Mouse (Mus musculus) neutrophil, adult 59 days (primary cell): ENCODE measurements around the gene Kbtbd6. TPM values are rescaled to one million over a fixed set of nuclear protein-coding genes. Genes with fewer than 3 reads are reported as not detected.

Source experiments
- total RNA-seq, 2 experiments: library from RNA; stranded (reverse); gene quantifications; 1 replicate in 1 of 2; 2 replicates in 1 of 2; pipeline ENCODE4 v1.2.4; 2023

Kbtbd6 gene
- 1 to 10 TPM; 3.6 TPM for total RNA-seq

GRCm38 (mm10) chr14:79451681-79452590 is at the start of gene Kbtbd6:
Kbtbd6 (plus strand) TSS chr14:79451835.

GRCm38 (mm10) chr14:79425979-79426729 is 25.5 kb upstream of the Kbtbd6 start, which contains the start of gene Kbtbd7:
Kbtbd7 (plus strand) TSS chr14:79426511.

GRCm38 (mm10) chr14:79480624-79481338 is 29.1 kb downstream of the Kbtbd6 start, which contains the start of gene Elf1:
Elf1 (plus strand) TSS chr14:79481194.

GRCm38 (mm10) chr14:79481339-79482151 is 29.9 kb downstream of the Kbtbd6 start, which contains the start of gene Wbp4:
Wbp4 (minus strand) TSS chr14:79481520.

Other genes starting within 250 kb of the Kbtbd6 start
- gene Zfp957, start 204.5 kb upstream of the Kbtbd6 start, total RNA-seq: not detected
- gene Rgcc, start 150.2 kb upstream of the Kbtbd6 start, total RNA-seq: 10 to 100 TPM; 51.3 to 58.6 TPM
- 10 to 100 TPM; 28.6 to 33.6 TPM for gene Naa16, start 61.1 kb upstream of the Kbtbd6 start, total RNA-seq
- 1 to 10 TPM; 1.8 to 3.5 TPM for gene Mtrf1, start 54.1 kb upstream of the Kbtbd6 start, total RNA-seq
- gene Kbtbd7, start 25.3 kb upstream of the Kbtbd6 start, total RNA-seq: 10 to 100 TPM; 32.1 to 32.9 TPM
- 10 to 100 TPM; 56.8 to 64.4 TPM for gene Elf1, start 29.4 kb downstream of the Kbtbd6 start, total RNA-seq
- gene Wbp4, start 29.7 kb downstream of the Kbtbd6 start, total RNA-seq: 10 to 100 TPM; 19.5 to 22.2 TPM
- 10 to 100 TPM; 56.8 to 62.8 TPM for gene Sugt1, start 135.9 kb downstream of the Kbtbd6 start, total RNA-seq
- gene Cnmd, start 210.3 kb downstream of the Kbtbd6 start, total RNA-seq: not detected